Mouse (Mus musculus) lung, postnatal 10 days (tissue): Measurements from ENCODE around the gene Prl3b1.

Experiments used
- DNase-seq: peaks from one replicate; pipeline ENCODE4 v3.0.0; 2021

Gene Prl3b1

GRCm38 (mm10) chr13:27241547-27241946, at the start of gene Prl3b1:
TSS of gene Prl3b1 (plus strand) at chr13:27241847.
- no peak for DNase-seq

DNA sequence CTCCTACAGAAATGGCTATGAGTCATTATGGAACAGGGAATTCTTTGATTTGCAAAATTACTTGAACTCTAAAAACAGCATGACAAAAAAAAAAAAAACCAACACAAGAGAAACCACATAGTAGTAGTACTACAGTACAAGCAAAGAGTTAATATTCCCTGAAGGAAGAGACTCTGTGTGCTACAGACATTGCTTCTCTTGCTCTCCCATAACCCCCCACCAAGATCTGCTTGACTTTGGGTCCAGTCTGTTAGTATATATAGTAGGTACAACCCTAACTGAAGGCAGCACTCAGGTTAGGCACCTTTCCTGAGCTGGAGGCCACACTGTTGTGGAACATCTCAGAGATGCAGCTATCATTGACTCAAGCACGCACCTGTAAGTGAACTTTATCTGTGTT, 45.3 kb upstream of the Prl3b1 start, which contains the start of gene Prl3c1:
Gene Prl3c1, plus strand, starts transcription at position 301 of the 400 bp plus-strand sequence.
- no peak for DNase-seq

GRCm38 (mm10) chr13:27259136-27259535, 17.5 kb downstream of the Prl3b1 start, which contains the start of gene Prl3a1:
TSS of gene Prl3a1 (plus strand) at chr13:27259436.
- DNase-seq, result no peak
